Mouse (Mus musculus): Measurements from ENCODE around the gene Larp6. TPM values are rescaled to one million over a fixed set of nuclear protein-coding genes. Genes with fewer than 3 reads are reported as not detected.

Larp6 gene
- polyA plus RNA-seq, 1 experiment: not detected

GRCm38 (mm10) chr9:60752636-60753035 lies 39.8 kb downstream of the Larp6 start:
- Histone ChIP-seq H3K27ac (ENCODE audit: insufficient read depth, low read depth, low read length) (no peak overlapping the region), H3K4me3 (ENCODE audit: insufficient read depth, low read length) (no peak overlapping the region), H3K4me1 (ENCODE audit: control insufficient read depth, insufficient read depth, low read length) (peaks cover 5% of the 10 kb centered on the region)
- TF ChIP-seq POLR2A (IDR thresholded peaks at IDR 0.05; ENCODE audit: borderline replicate concordance, low read depth, low read length): no peak
- TF ChIP-seq CTCF (IDR thresholded peaks at IDR 0.05; ENCODE audit: low read depth, low read length): no peak

GRCm38 (mm10) chr9:60756258-60756657 lies 43.5 kb downstream of the Larp6 start:
- peaks cover 12% of the 10 kb centered on the region for H3K4me1 ChIP-seq (ENCODE audit: control insufficient read depth, insufficient read depth, low read length)
- TF ChIP-seq CTCF (IDR thresholded peaks at IDR 0.05; ENCODE audit: low read depth, low read length): 0 out of 2 replicates have a peak, but pooled peaks have one; percentile 25
- no peak for TF ChIP-seq POLR2A (IDR thresholded peaks at IDR 0.05; ENCODE audit: borderline replicate concordance, low read depth, low read length)
- H3K4me3 ChIP-seq (ENCODE audit: insufficient read depth, low read length): no peak overlapping the region
- no peak overlapping the region for H3K27ac ChIP-seq (ENCODE audit: insufficient read depth, low read depth, low read length)

- no peak overlapping the region for H3K27ac ChIP-seq (ENCODE audit: insufficient read depth, low read depth, low read length)
- no peak for TF ChIP-seq POLR2A (IDR thresholded peaks at IDR 0.05; ENCODE audit: borderline replicate concordance, low read depth, low read length)
- TF ChIP-seq CTCF (IDR thresholded peaks at IDR 0.05; ENCODE audit: low read depth, low read length): no peak
These were observed 44.3 kb downstream of the Larp6 start for GRCm38 (mm10) chr9:60756866-60757740.

GRCm38 (mm10) chr9:60757817-60758216 lies 45.0 kb downstream of the Larp6 start:
- H3K27ac ChIP-seq (ENCODE audit: insufficient read depth, low read depth, low read length): peak overlapping the region; percentile 17; the same call in 1 of the 2 replicates
- no peak for TF ChIP-seq CTCF (IDR thresholded peaks at IDR 0.05; ENCODE audit: low read depth, low read length)
- TF ChIP-seq POLR2A (IDR thresholded peaks at IDR 0.05; ENCODE audit: borderline replicate concordance, low read depth, low read length): no peak

More at GRCm38 (mm10) chr9:60756866-60757740, 44.3 kb downstream of the Larp6 start:
- H3K4me1 ChIP-seq (ENCODE audit: control insufficient read depth, insufficient read depth, low read length): peaks cover 12% of the 10 kb centered on the region
- no peak overlapping the region for H3K4me3 ChIP-seq (ENCODE audit: insufficient read depth, low read length)

GRCm38 (mm10) chr9:60759436-60760007 lies 46.7 kb downstream of the Larp6 start:
- TF ChIP-seq POLR2A (IDR thresholded peaks at IDR 0.05; ENCODE audit: borderline replicate concordance, low read depth, low read length) (no peak), CTCF (IDR thresholded peaks at IDR 0.05; ENCODE audit: low read depth, low read length) (no peak)
- H3K27ac ChIP-seq (ENCODE audit: insufficient read depth, low read depth, low read length): no peak overlapping the region
- H3K4me1 ChIP-seq (ENCODE audit: control insufficient read depth, insufficient read depth, low read length): peaks cover 12% of the 10 kb centered on the region
- no peak overlapping the region for H3K4me3 ChIP-seq (ENCODE audit: insufficient read depth, low read length)

More at GRCm38 (mm10) chr9:60757817-60758216, 45.0 kb downstream of the Larp6 start:
- Histone ChIP-seq H3K4me1 (ENCODE audit: control insufficient read depth, insufficient read depth, low read length) (peaks cover 12% of the 10 kb centered on the region), H3K4me3 (ENCODE audit: insufficient read depth, low read length) (no peak overlapping the region)

- Histone ChIP-seq H3K4me3 (ENCODE audit: insufficient read depth, low read length) (no peak overlapping the region), H3K27ac (ENCODE audit: insufficient read depth, low read depth, low read length) (no peak overlapping the region), H3K4me1 (ENCODE audit: control insufficient read depth, insufficient read depth, low read length) (0 out of 2 replicates have a peak, but pooled peaks cover 2% of the 10 kb centered on the region)
- TF ChIP-seq POLR2A (IDR thresholded peaks at IDR 0.05; ENCODE audit: borderline replicate concordance, low read depth, low read length) (no peak), CTCF (IDR thresholded peaks at IDR 0.05; ENCODE audit: low read depth, low read length) (no peak)
These were observed 52.4 kb downstream of the Larp6 start for GRCm38 (mm10) chr9:60765181-60765580.

GRCm38 (mm10) chr9:60768393-60768792 lies 55.6 kb downstream of the Larp6 start:
- Histone ChIP-seq H3K4me3 (ENCODE audit: insufficient read depth, low read length) (no peak overlapping the region), H3K4me1 (ENCODE audit: control insufficient read depth, insufficient read depth, low read length) (peaks cover 9% of the 10 kb centered on the region), H3K27ac (ENCODE audit: insufficient read depth, low read depth, low read length) (no peak overlapping the region)
- TF ChIP-seq POLR2A (IDR thresholded peaks at IDR 0.05; ENCODE audit: borderline replicate concordance, low read depth, low read length) (no peak), CTCF (IDR thresholded peaks at IDR 0.05; ENCODE audit: low read depth, low read length) (no peak)

GRCm38 (mm10) chr9:60769711-60770111 lies 56.9 kb downstream of the Larp6 start:
- no peak overlapping the region for H3K27ac ChIP-seq (ENCODE audit: insufficient read depth, low read depth, low read length)
- H3K4me3 ChIP-seq (ENCODE audit: insufficient read depth, low read length): no peak overlapping the region
- TF ChIP-seq CTCF (IDR thresholded peaks at IDR 0.05; ENCODE audit: low read depth, low read length): no peak
- TF ChIP-seq POLR2A (IDR thresholded peaks at IDR 0.05; ENCODE audit: borderline replicate concordance, low read depth, low read length): no peak
- peaks cover 9% of the 10 kb centered on the region for H3K4me1 ChIP-seq (ENCODE audit: control insufficient read depth, insufficient read depth, low read length)

- Histone ChIP-seq H3K4me1 (ENCODE audit: control insufficient read depth, insufficient read depth, low read length) (peaks cover 9% of the 10 kb centered on the region), H3K4me3 (ENCODE audit: insufficient read depth, low read length) (no peak overlapping the region), H3K27ac (ENCODE audit: insufficient read depth, low read depth, low read length) (no peak overlapping the region)
- TF ChIP-seq POLR2A (IDR thresholded peaks at IDR 0.05; ENCODE audit: borderline replicate concordance, low read depth, low read length) (no peak), CTCF (IDR thresholded peaks at IDR 0.05; ENCODE audit: low read depth, low read length) (no peak)
These were observed 60.9 kb downstream of the Larp6 start for GRCm38 (mm10) chr9:60773713-60774112.

GRCm38 (mm10) chr9:60776899-60777298 lies 64.1 kb downstream of the Larp6 start:
- TF ChIP-seq CTCF (IDR thresholded peaks at IDR 0.05; ENCODE audit: low read depth, low read length) (no peak), POLR2A (IDR thresholded peaks at IDR 0.05; ENCODE audit: borderline replicate concordance, low read depth, low read length) (no peak)
- no peak overlapping the region for H3K4me3 ChIP-seq (ENCODE audit: insufficient read depth, low read length)
- H3K27ac ChIP-seq (ENCODE audit: insufficient read depth, low read depth, low read length): no peak overlapping the region
- H3K4me1 ChIP-seq (ENCODE audit: control insufficient read depth, insufficient read depth, low read length): no peaks in the 10 kb centered on the region

Data from bone marrow macrophage, adult 2 months (primary cell).